Mouse (Mus musculus) brain, embryonic 14.5 days (tissue): ENCODE measurements around the gene Samd4.

Experiments used
- CTCF ChIP-seq: fragments of 200-500 bp; IDR thresholded peaks from 2 replicates; pipeline ENCODE4 v1.5.1; 2012; ENCODE audit warnings: inconsistent platforms, mild to moderate bottlenecking, moderate library complexity, borderline replicate concordance; ENCODE audit not compliant: insufficient read depth, insufficient read length; ENCODE audit errors: extremely low read depth
- POLR2A ChIP-seq: fragments of 200-500 bp; IDR thresholded peaks from 2 replicates; pipeline ENCODE4 v1.6.1; 2012; ENCODE audit warnings: mild to moderate bottlenecking, inconsistent platforms, borderline replicate concordance; ENCODE audit not compliant: poor library complexity, insufficient read depth, insufficient read length, severe bottlenecking; ENCODE audit errors: extremely low read depth

GRCm38 (mm10) chr14:47075856-47076255, 193.2 kb downstream of the Samd4 start:
- TF ChIP-seq POLR2A, result no peak
- TF ChIP-seq CTCF, result no peak
